Mouse (Mus musculus) ES-E14 (cell line): ENCODE data around the gene Tgm7.

ENCODE experiments used
- ZC3H11A ChIP-seq: IDR thresholded peaks from 2 replicates; pipeline ENCODE4 v1.6.1; 2012; ENCODE audit warnings: low read depth, mild to moderate bottlenecking, inconsistent platforms, low read length, borderline replicate concordance
- ZNF384 ChIP-seq: IDR thresholded peaks from 2 replicates; pipeline ENCODE4 v1.6.1; 2012; ENCODE audit warnings: low read depth, low read length, inconsistent platforms

GRCm38 (mm10) chr2:121127536-121127935 lies 17.9 kb upstream of the Tgm7 start:
- no peak for TF ChIP-seq ZC3H11A
- TF ChIP-seq ZNF384: no peak
